Mouse (Mus musculus): ENCODE data around the gene Gm37240. TPM values are rescaled to one million over a fixed set of nuclear protein-coding genes. Genes with fewer than 3 reads are reported as not detected.

The Gm37240 gene
- total RNA-seq, 1 experiment from 2014 or later: 0.93 TPM

- no peak for ATAC-seq (ENCODE audit: extremely low read depth, insufficient number of reproducible peaks, low FRiP score, poor library complexity, severe bottlenecking)
Observed at GRCm38 (mm10) chr3:85564603-85565002, 322.7 kb downstream of the Gm37240 start.

GRCm38 (mm10) chr3:85553731-85554277 is 333.5 kb downstream of the Gm37240 start:
- ATAC-seq (ENCODE audit: extremely low read depth, insufficient number of reproducible peaks, low FRiP score, poor library complexity, severe bottlenecking): no peak

- ATAC-seq (ENCODE audit: extremely low read depth, insufficient number of reproducible peaks, low FRiP score, poor library complexity, severe bottlenecking): no peak
Observed at GRCm38 (mm10) chr3:85551352-85551751, 336.0 kb downstream of the Gm37240 start.

- no peak for ATAC-seq (ENCODE audit: extremely low read depth, insufficient number of reproducible peaks, low FRiP score, poor library complexity, severe bottlenecking)
Observed at GRCm38 (mm10) chr3:85550312-85550711, 337.0 kb downstream of the Gm37240 start.

DNA sequence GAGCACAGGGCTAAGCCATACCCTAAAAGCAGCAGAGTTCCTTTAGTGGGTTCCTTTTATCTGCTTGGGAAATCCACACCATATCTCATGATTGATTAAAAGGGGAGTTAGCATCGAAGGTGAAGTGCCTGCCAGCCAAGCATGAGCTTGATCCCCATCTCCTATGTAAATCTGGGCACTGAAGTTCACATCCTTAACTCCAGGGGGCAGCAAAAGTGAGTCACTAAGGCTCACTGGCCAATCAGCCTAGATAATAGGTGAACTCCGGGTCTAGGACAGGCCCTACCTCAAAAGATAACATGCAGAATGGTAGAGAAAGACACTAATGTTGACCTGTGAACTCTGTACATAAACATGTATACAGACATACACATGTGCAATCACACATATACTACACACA is 343.7 kb downstream of the Gm37240 start:
- no peak for ATAC-seq (ENCODE audit: extremely low read depth, insufficient number of reproducible peaks, low FRiP score, poor library complexity, severe bottlenecking)

GRCm38 (mm10) chr3:85542765-85543164 is 344.6 kb downstream of the Gm37240 start:
- ATAC-seq (ENCODE audit: extremely low read depth, insufficient number of reproducible peaks, low FRiP score, poor library complexity, severe bottlenecking): no peak

DNA sequence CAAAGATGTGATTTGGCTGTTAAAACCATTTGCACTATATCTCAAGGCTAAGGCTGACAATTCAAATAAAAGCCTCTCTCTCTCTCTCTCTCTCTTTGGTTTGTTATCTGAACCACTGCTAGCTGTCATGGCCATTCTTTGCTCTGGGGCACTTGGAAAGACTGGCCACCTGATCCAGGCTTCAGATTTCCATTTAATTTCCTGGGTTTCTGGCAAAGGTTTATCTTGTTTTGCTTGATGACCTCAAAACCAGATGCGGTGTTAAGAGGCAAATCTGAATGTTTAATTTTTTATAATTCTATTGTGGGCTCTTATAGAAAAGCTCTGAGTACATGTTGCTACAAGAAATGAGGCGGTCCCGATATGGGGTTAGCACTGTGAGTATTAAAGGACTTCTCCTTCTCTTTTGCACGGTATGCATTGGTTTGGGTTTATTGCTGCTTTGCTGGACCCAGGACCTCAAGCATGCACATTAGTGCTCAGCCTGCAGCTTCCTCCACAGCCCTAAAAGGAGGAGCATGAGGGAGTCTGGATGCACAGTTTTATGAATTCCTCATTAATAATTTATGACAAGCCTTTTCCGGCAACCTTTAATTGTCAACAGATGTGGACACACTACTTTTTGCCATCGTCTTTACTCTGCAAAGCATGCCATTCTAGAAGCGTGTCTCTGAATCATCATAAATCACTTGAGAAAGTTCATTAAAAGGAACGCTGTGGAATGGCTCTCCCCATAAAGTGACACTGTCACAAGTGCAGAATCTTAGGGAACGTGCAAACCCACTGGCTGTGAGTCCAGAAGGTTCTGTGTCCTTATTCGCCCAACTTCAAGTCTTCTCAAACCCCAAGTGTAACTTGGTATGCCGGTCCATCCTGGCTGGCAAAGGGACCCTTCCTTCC is 351.4 kb downstream of the Gm37240 start:
- ATAC-seq (ENCODE audit: extremely low read depth, insufficient number of reproducible peaks, low FRiP score, poor library complexity, severe bottlenecking): no peak

GRCm38 (mm10) chr3:85535042-85535441 is 352.3 kb downstream of the Gm37240 start:
- ATAC-seq (ENCODE audit: extremely low read depth, insufficient number of reproducible peaks, low FRiP score, poor library complexity, severe bottlenecking): no peak

GRCm38 (mm10) chr3:85532376-85532775 is 354.9 kb downstream of the Gm37240 start:
- no peak for ATAC-seq (ENCODE audit: extremely low read depth, insufficient number of reproducible peaks, low FRiP score, poor library complexity, severe bottlenecking)

DNA sequence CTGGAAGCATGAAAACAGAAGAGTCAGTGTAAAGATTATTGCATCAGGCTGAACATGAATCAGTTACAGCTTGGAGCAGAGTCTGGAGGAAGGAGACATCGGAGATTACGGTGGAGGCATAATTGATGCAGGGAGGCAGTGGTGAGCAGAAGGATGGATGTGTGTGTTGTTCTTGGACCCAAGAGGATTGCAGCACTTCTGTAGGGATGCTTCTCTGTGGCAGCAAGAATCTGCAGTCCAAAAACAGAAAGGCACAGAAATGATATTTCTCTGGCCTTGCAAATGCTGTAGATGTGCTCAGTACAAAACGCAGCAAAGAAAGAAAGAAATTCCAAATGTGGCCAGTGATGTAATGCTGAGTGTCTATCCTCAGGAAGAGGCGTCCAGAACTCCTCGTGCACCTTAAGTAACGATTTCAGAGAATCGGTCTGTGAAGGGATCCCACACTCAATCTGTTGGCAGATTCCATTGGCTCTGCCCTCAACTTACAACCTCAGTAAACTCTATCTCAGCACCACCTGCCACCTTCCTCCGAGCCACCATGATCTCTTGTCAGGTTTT is 356.6 kb downstream of the Gm37240 start:
- ATAC-seq (ENCODE audit: extremely low read depth, insufficient number of reproducible peaks, low FRiP score, poor library complexity, severe bottlenecking): no peak

DNA sequence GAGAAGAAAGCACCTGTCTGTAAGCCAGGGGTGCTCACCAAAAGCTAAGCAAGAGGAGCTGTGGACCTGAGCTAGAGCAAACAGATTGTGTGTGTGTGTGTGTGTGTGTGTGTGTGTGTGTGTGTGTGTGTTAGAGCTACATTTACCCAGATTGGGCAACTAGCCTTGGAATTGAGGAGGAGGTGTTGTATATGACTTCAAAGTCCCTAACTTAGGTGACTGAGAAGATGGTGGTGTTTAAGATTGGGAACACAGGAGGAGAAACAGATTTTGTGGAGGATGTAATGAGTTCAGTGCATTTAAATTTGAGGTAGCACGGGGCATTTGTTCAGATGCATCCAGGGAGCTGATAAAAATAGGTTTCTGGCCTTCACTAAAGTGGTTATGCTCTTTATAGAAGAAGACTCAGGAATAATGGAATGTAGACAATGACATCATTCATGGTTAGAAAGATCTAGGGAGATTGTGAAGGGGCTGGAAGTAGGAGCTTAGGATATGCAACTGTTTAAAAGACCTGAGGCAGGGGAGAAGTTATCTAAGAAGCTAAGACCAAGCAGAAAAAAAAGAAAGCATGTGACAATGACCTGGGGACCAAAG is 365.9 kb downstream of the Gm37240 start:
- ATAC-seq (ENCODE audit: extremely low read depth, insufficient number of reproducible peaks, low FRiP score, poor library complexity, severe bottlenecking): no peak

GRCm38 (mm10) chr3:85518668-85519067 is 368.6 kb downstream of the Gm37240 start:
- ATAC-seq (ENCODE audit: extremely low read depth, insufficient number of reproducible peaks, low FRiP score, poor library complexity, severe bottlenecking): no peak

DNA sequence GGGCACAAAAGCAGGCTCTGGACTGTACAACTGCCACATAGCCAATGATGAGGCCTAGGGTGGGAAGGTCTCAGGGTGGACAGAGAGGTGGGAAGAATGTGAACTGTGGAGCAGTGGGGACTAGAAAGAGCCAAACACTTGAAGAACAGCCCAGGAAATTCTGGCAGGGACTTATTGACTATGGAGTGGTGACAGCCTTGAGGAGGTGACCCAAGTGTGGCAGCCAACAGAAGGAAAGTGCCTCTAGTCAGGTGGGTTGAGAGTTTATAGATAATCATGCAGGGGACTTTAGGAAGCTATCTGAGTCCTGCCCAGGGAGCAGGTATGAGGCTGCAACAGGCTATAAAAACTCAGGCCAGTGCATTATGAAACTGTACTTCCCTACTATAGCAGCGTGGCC is 369.2 kb downstream of the Gm37240 start:
- ATAC-seq (ENCODE audit: extremely low read depth, insufficient number of reproducible peaks, low FRiP score, poor library complexity, severe bottlenecking): no peak

- no peak for ATAC-seq (ENCODE audit: extremely low read depth, insufficient number of reproducible peaks, low FRiP score, poor library complexity, severe bottlenecking)
Observed at GRCm38 (mm10) chr3:85516739-85517396, 370.4 kb downstream of the Gm37240 start.

GRCm38 (mm10) chr3:85514700-85515099 is 372.6 kb downstream of the Gm37240 start:
- no peak for ATAC-seq (ENCODE audit: extremely low read depth, insufficient number of reproducible peaks, low FRiP score, poor library complexity, severe bottlenecking)

GRCm38 (mm10) chr3:85508717-85509279 is 378.5 kb downstream of the Gm37240 start:
- ATAC-seq (ENCODE audit: extremely low read depth, insufficient number of reproducible peaks, low FRiP score, poor library complexity, severe bottlenecking): no peak

- no peak for ATAC-seq (ENCODE audit: extremely low read depth, insufficient number of reproducible peaks, low FRiP score, poor library complexity, severe bottlenecking)
Observed at GRCm38 (mm10) chr3:85500096-85500495, 387.2 kb downstream of the Gm37240 start.

- no peak for ATAC-seq (ENCODE audit: extremely low read depth, insufficient number of reproducible peaks, low FRiP score, poor library complexity, severe bottlenecking)
Observed at GRCm38 (mm10) chr3:85496146-85496545, 391.2 kb downstream of the Gm37240 start.

GRCm38 (mm10) chr3:85493796-85494195 is 393.5 kb downstream of the Gm37240 start:
- ATAC-seq (ENCODE audit: extremely low read depth, insufficient number of reproducible peaks, low FRiP score, poor library complexity, severe bottlenecking): no peak

Measured in neutrophil, adult 5-6 weeks (primary cell).